Mouse (Mus musculus): ENCODE results near the gene Ccr10.
"Not testable (repeated sequence)": the region's sequence is repeated elsewhere in the genome, so short reads cannot be mapped to it uniquely, and the experiment has no call there.

DNA sequence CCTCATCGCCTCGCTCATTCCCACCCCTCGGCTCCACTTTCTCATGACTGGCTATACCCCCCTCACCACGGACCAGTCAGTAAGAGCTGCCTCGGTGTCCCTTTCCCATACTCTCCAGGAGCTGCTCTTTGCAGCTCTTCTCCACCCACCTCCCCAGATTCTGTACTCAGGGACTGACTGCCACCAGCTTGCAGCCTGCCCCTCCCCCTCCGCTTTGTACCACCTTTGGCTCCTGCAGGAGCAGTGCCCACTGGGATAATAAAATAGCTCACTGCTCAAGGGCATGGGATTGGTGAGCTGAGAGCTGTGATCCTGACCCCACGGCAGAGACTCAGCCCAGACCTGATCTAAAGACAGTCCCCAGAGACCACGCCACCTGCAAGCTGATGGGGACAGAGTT, 50.7 kb downstream of the Ccr10 start:
- not testable (repeated sequence) for TF ChIP-seq POLR2A (IDR thresholded peaks at IDR 0.05; ENCODE audit: borderline replicate concordance, extremely low read depth, insufficient read depth, insufficient read length, poor library complexity, severe bottlenecking); CTCF (IDR thresholded peaks at IDR 0.05; ENCODE audit: borderline replicate concordance, extremely low read depth, insufficient read depth, insufficient read length)

Measured in brain, embryonic 14.5 days (tissue).